Mouse (Mus musculus) liver, embryonic 18 days (tissue): ENCODE data around the gene Ccdc130. TPM values are rescaled to one million over a fixed set of nuclear protein-coding genes. Genes with fewer than 3 reads are reported as not detected.

ENCODE experiments used
- polyA plus RNA-seq: library from polyadenylated mRNA; depleted of rRNA; stranded (reverse); fragments of >200 nt; gene quantifications from 2 replicates; pipeline ENCODE4 v1.2.3, GENCODE M21; 2012; rRNA removed

The Ccdc130 gene
- polyA plus RNA-seq = 6.9 and 7.4 TPM in 2 replicates

DNA sequence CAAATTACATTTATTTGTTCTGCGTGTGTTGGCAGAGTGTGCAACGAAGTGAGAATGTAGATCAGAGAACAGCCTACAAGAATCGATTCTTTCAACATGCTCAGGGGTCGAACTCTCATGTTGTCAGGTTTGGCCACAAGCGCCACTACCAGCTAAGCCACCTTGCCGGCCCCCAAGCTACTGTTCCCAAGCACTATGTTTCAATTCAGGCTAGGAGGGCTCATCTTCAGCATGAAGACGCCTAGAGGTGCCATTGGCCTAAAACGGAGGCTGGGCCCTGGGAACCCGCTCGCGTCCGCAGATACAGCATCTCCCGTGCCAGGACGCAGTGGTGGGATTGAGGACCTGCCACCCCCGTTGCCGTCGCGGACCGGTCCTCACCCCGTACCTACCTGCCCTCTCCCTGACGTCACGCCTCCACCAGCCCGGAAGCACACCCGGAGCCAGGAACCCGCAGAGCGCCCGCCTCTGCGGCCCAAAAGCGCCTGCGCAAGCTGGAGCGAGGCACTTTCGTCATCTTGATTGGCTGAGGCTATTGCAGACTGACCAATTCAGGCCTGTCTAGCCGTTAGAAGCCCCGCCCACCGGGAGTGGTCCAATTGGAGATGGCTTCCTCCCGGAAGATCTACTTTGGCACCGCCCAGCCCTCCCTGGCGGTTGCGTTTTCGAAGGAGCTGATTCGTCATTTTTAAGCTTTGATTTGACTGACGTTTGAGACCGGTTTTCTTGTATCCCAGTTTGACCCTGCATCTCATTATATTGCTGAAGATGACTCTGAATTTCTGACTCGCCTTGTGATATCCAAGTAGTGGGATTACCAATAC, at the start of gene Ccdc130:
Ccdc130 (minus strand) TSS at position 431 of the 824 bp plus-strand sequence.

DNA sequence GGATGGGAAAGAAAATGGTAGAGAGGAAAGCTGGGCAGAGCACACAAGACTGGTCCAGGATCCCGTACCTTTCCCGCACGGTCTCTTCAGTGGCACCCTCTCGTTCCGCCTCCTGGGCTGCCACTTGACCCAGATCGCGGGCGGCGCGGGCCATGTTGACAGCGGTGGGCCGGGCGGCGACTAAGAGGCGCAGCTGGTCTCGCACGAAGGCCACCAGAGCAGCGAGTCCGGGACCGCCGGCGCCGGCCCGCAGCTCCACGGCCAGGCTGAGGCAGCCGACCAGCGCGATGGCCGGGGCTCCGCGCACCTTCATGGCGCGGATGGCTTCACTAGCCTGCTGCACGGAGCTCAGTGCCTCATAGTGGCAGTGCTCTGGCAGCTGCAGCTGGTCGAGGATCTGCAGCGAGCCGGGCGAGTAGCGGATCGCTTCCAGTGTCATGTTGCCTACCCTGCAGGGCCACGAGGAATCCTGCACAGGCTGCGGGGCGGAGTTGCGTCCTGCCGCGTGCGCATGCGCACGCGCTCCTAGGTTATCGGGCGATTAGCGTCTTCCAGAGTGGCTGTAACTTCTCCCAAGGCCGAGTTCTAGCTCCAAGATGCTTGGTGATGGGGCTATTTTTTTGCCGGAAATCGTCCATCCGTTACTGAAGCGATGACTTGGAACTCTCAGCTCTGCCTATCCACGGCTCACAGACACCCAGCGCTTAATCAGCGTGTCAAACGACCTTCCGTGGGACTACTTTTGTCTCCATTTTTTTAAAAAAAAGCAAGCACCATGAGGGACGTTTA, 13.2 kb downstream of the Ccdc130 start, which contains the start of gene Mri1:
Mri1 (minus strand) TSS at position 505 of the 789 bp plus-strand sequence.

DNA sequence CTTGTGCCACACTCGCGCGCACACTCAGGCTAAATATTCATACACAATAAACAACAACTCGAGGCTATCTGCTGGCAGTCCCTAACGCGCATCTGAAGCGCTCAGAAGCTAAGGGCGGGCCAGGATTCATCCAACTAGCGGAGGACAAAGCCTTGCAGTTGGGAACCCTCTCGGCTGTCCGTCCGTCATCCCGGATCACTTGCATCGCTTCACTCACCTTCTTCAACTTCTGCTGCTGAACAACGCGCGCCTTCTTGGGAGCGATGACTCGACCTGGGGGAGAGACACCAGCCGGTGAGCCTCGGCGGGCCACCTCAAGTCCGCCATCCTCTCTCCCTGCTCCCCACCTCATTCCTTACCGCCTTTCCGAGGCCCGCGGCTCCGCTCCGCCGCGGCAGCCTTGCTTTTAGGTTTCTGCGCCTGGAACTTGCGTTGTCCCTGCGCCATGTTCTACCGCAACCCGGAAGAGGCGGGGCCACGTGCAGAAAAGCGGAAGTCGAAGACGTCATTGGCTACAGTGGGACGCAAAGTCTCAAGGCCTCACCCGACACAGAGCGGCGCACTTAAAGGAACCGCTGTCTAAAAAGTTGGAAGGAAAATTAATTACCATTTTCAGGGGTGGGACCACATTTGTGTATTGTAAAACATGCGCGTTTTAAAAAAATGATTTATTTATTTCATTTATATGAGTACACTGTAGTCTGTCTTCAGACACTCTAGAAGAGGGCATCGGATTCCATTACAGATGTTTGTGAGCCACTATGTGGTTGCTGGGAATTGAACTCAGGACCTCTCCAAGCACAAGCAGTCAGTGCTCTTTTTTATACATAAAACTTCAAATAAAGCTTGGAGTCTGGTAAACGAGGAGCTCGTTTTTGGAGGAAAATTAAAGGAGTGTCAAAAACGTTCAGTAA, 20.7 kb downstream of the Ccdc130 start, which contains the start of gene D8Ertd738e:
D8Ertd738e (minus strand) TSS at position 463 of the 914 bp plus-strand sequence.

DNA sequence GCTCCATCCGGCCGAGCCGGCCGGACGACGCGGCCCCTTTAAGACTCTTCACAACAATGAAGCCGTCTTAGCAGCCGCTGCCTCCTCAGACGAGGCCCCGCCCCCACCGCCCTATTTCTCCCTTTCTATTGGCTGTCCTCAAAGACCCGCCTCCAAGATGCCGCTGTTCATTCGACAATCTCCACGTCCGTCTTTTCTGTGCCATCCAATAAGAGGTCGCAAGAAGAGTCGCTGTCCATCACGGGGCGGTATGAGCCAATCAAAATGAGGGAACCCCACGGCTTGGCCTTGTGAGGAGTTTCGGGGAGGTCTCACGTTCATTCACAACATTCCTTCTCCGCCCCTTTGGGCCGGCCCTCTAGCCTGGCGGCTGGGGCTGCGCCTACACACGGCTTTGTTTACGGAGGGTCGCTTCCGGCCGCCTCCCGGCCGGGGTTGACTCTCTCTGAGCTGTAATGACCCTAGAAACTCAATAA, 33.1 kb downstream of the Ccdc130 start, which contains the start of gene Zswim4:
Zswim4 (minus strand) TSS at position 58 of the 476 bp plus-strand sequence.

Other genes starting within 250 kb of the Ccdc130 start
- gene Palm3, start 248.9 kb downstream of the Ccdc130 start, polyA plus RNA-seq = 0.03 and 0.05 TPM in 2 replicates
- 1.2 and 1.4 TPM in 2 replicates for gene Il27ra, start 227.8 kb downstream of the Ccdc130 start, polyA plus RNA-seq
- gene Rln3, start 225.4 kb downstream of the Ccdc130 start, polyA plus RNA-seq = 0.12 TPM in 1 of 2 replicates, not detected in the other
- 0.59 and 0.63 TPM in 2 replicates for gene Gm10643, start 205.2 kb downstream of the Ccdc130 start, polyA plus RNA-seq
- 3.3 and 4.7 TPM in 2 replicates for gene Rfx1, start 203.5 kb downstream of the Ccdc130 start, polyA plus RNA-seq
- 11.4 and 12.4 TPM in 2 replicates for gene Dcaf15, start 165.6 kb downstream of the Ccdc130 start, polyA plus RNA-seq
- 0.03 and 0.05 TPM in 2 replicates for gene Podnl1, start 144.4 kb downstream of the Ccdc130 start, polyA plus RNA-seq
- 3.7 and 4.4 TPM in 2 replicates for gene Cc2d1a, start 122.4 kb downstream of the Ccdc130 start, polyA plus RNA-seq
- gene 4930432K21Rik, start 122.4 kb downstream of the Ccdc130 start, polyA plus RNA-seq = 0.18 and 0.24 TPM in 2 replicates
- 0.13 and 0.16 TPM in 2 replicates for gene Nanos3, start 85.2 kb downstream of the Ccdc130 start, polyA plus RNA-seq
- 2.9 and 3.4 TPM in 2 replicates for gene Zswim4, start 33.3 kb downstream of the Ccdc130 start, polyA plus RNA-seq
- gene D8Ertd738e, start 20.7 kb downstream of the Ccdc130 start, polyA plus RNA-seq = 124 and 135 TPM in 2 replicates
- 17.2 and 23.4 TPM in 2 replicates for gene Mri1, start 13.1 kb downstream of the Ccdc130 start, polyA plus RNA-seq
- 1.1 and 1.4 TPM in 2 replicates for gene Cacna1a, start 118.1 kb upstream of the Ccdc130 start, polyA plus RNA-seq